Mouse (Mus musculus) midbrain, embryonic 10.5 days (tissue): ENCODE data around the gene Tmem177. TPM values are rescaled to one million over a fixed set of nuclear protein-coding genes. Genes with fewer than 3 reads are reported as not detected.
A peak's percentile ranks its signal among the peaks of the same experiment; 100 is the strongest.

Experiments used
- DNase-seq: peaks from one replicate; pipeline ENCODE4 v3.0.0-alpha.2; 2017; ENCODE audit warnings: low spot score
- H3K27ac ChIP-seq: fragments of 300-500 bp; sonication (generic); replicated peaks from 2 replicates; pipeline ENCODE4 v1.5.1; 2016; ENCODE audit warnings: mild to moderate bottlenecking
- H3K27me3 ChIP-seq: fragments of 300-500 bp; sonication (generic); 2 replicates; pipeline ENCODE4 v1.6.1; 2016; ENCODE audit warnings: low read depth, mild to moderate bottlenecking; ENCODE audit not compliant: poor library complexity, severe bottlenecking
- H3K36me3 ChIP-seq: fragments of 300-500 bp; sonication (generic); 2 replicates; pipeline ENCODE4 v1.6.1; 2016; ENCODE audit warnings: mild to moderate bottlenecking, moderate library complexity
- H3K4me1 ChIP-seq: fragments of 300-500 bp; sonication (generic); 2 replicates; pipeline ENCODE4 v1.6.1; 2016
- H3K4me3 ChIP-seq: fragments of 300-500 bp; sonication (generic); 2 replicates; pipeline ENCODE4 v1.5.1; 2016; ENCODE audit warnings: mild to moderate bottlenecking, moderate library complexity
- H3K9me3 ChIP-seq: fragments of 300-500 bp; sonication (generic); replicated peaks from 2 replicates; pipeline ENCODE4 v1.6.1; 2016; ENCODE audit warnings: mild to moderate bottlenecking
- WGBS: fragments of 180-500 bp; shearing (Covaris S2); methylation state at CpG from one replicate; pipeline ENCODE4 v1.1.7; 2016; 5-methylcytosine and 5-hydroxymethylcytosine counted together
- polyA plus RNA-seq: library from polyadenylated mRNA; unstranded; fragments of >200 nt; fragmentation: Nextera tagmentation; extraction: Ambion mirVana; gene quantifications from 2 replicates; pipeline ENCODE4 v1.2.1, GENCODE M21; 2016

Gene Tmem177
- polyA plus RNA-seq, 1 experiment from 2014 or later, result 12.5 TPM

- H3K27me3 ChIP-seq, result no peaks in the 10 kb centered on the region
- peaks cover 29% of the 10 kb centered on the region for H3K4me1 ChIP-seq
- 0 out of 2 replicates have a peak overlapping the region, but pooled peaks have one; percentile 50 for H3K27ac ChIP-seq
- no peaks in the 10 kb centered on the region for H3K9me3 ChIP-seq
- no peak overlapping the region for H3K4me3 ChIP-seq
- peaks cover 26% of the 10 kb centered on the region for H3K36me3 ChIP-seq
- WGBS, result 84% methylated on average over 2 of the region's 2 CpGs
- DNase-seq, result no peak
These were observed 5.7 kb downstream of the Tmem177 start for GRCm38 (mm10) chr1:119907206-119907748.

GRCm38 (mm10) chr1:119903231-119903620 is 9.8 kb downstream of the Tmem177 start:
- no peaks in the 10 kb centered on the region for H3K27me3 ChIP-seq
- peak overlapping the region; percentile 68 for H3K27ac ChIP-seq
- no peak overlapping the region for H3K4me3 ChIP-seq
- WGBS, result 79% methylated on average over 6 of the region's 6 CpGs
- H3K4me1 ChIP-seq, result peaks cover 43% of the 10 kb centered on the region
- DNase-seq, result no peak
- H3K36me3 ChIP-seq, result no peaks in the 10 kb centered on the region
- no peaks in the 10 kb centered on the region for H3K9me3 ChIP-seq

- peak; percentile 46 for DNase-seq
These were observed 10.3 kb downstream of the Tmem177 start for GRCm38 (mm10) chr1:119902551-119903230.

GRCm38 (mm10) chr1:119899195-119900123 is 13.5 kb downstream of the Tmem177 start:
- no peaks in the 10 kb centered on the region for H3K9me3 ChIP-seq
- H3K36me3 ChIP-seq, result no peaks in the 10 kb centered on the region
- no peaks in the 10 kb centered on the region for H3K27me3 ChIP-seq
- no peak for DNase-seq
- H3K27ac ChIP-seq, result peak overlapping the region; percentile 13; the same call in 1 of the 2 replicates
- no peak overlapping the region for H3K4me3 ChIP-seq
- peaks cover 42% of the 10 kb centered on the region for H3K4me1 ChIP-seq
- 88% methylated on average over 11 of the region's 11 CpGs for WGBS

More at GRCm38 (mm10) chr1:119902551-119903230, 10.3 kb downstream of the Tmem177 start:
- WGBS, result 59% methylated on average over 8 of the region's 8 CpGs
- Histone ChIP-seq H3K27ac (peak overlapping the region; percentile 68), H3K36me3 (no peaks in the 10 kb centered on the region), H3K4me1 (peaks cover 43% of the 10 kb centered on the region), H3K9me3 (no peaks in the 10 kb centered on the region), H3K4me3 (no peak overlapping the region), H3K27me3 (no peaks in the 10 kb centered on the region)

GRCm38 (mm10) chr1:119894936-119895335 is 18.1 kb downstream of the Tmem177 start:
- no peaks in the 10 kb centered on the region for H3K36me3 ChIP-seq
- no peak overlapping the region for H3K4me3 ChIP-seq
- 38% methylated on average over 6 of the region's 6 CpGs for WGBS
- no peak overlapping the region for H3K27ac ChIP-seq
- H3K9me3 ChIP-seq, result no peaks in the 10 kb centered on the region
- peaks cover 11% of the 10 kb centered on the region for H3K4me1 ChIP-seq
- peak; percentile 73 for DNase-seq
- no peaks in the 10 kb centered on the region for H3K27me3 ChIP-seq

- H3K36me3 ChIP-seq, result no peaks in the 10 kb centered on the region
- no peak overlapping the region for H3K27ac ChIP-seq
- no peaks in the 10 kb centered on the region for H3K9me3 ChIP-seq
- peaks cover 4% of the 10 kb centered on the region; the same call in 1 of the 2 replicates for H3K4me1 ChIP-seq
- H3K27me3 ChIP-seq, result no peaks in the 10 kb centered on the region
- no peak for DNase-seq
- no peak overlapping the region for H3K4me3 ChIP-seq
- WGBS, result 91% methylated on average over 3 of the region's 3 CpGs
These were observed 19.4 kb downstream of the Tmem177 start for GRCm38 (mm10) chr1:119893600-119893999.

GRCm38 (mm10) chr1:119892933-119893332 is 20.1 kb downstream of the Tmem177 start:
- no peaks in the 10 kb centered on the region for H3K27me3 ChIP-seq
- WGBS, result 85% methylated on average over 6 of the region's 6 CpGs

GRCm38 (mm10) chr1:119891865-119892264 is 21.1 kb downstream of the Tmem177 start:
- no peak overlapping the region for H3K4me3 ChIP-seq
- H3K4me1 ChIP-seq, result peaks cover 4% of the 10 kb centered on the region; the same call in 1 of the 2 replicates
- no peaks in the 10 kb centered on the region for H3K9me3 ChIP-seq
- DNase-seq, result no peak
- 84% methylated on average over 4 of the region's 4 CpGs for WGBS
- no peaks in the 10 kb centered on the region for H3K27me3 ChIP-seq
- no peaks in the 10 kb centered on the region for H3K36me3 ChIP-seq
- H3K27ac ChIP-seq, result no peak overlapping the region

More at GRCm38 (mm10) chr1:119892933-119893332, 20.1 kb downstream of the Tmem177 start:
- peaks cover 4% of the 10 kb centered on the region; the same call in 1 of the 2 replicates for H3K4me1 ChIP-seq
- H3K9me3 ChIP-seq, result no peaks in the 10 kb centered on the region
- H3K36me3 ChIP-seq, result no peaks in the 10 kb centered on the region
- H3K4me3 ChIP-seq, result no peak overlapping the region
- DNase-seq, result no peak
- no peak overlapping the region for H3K27ac ChIP-seq

- H3K4me1 ChIP-seq, result peaks cover 4% of the 10 kb centered on the region; the same call in 1 of the 2 replicates
- no peak for DNase-seq
- H3K27me3 ChIP-seq, result no peaks in the 10 kb centered on the region
- no peaks in the 10 kb centered on the region for H3K36me3 ChIP-seq
- H3K9me3 ChIP-seq, result no peaks in the 10 kb centered on the region
- no peak overlapping the region for H3K27ac ChIP-seq
- no peak overlapping the region for H3K4me3 ChIP-seq
- 89% methylated on average over 9 of the region's 9 CpGs for whole genome bisulfite sequencing
These were observed 21.9 kb downstream of the Tmem177 start for GRCm38 (mm10) chr1:119891149-119891548.

- no peak for DNase-seq
- no peaks in the 10 kb centered on the region for H3K4me1 ChIP-seq
- 92% methylated on average over 16 of the region's 16 CpGs for WGBS
These were observed 23.7 kb downstream of the Tmem177 start for GRCm38 (mm10) chr1:119889347-119889746.

GRCm38 (mm10) chr1:119886320-119886719 is 26.7 kb downstream of the Tmem177 start:
- H3K27me3 ChIP-seq, result no peaks in the 10 kb centered on the region
- WGBS, result 77% methylated on average over 7 of the region's 7 CpGs
- no peak overlapping the region for H3K4me3 ChIP-seq
- H3K36me3 ChIP-seq, result no peaks in the 10 kb centered on the region
- H3K27ac ChIP-seq, result no peak overlapping the region
- H3K9me3 ChIP-seq, result no peaks in the 10 kb centered on the region
- H3K4me1 ChIP-seq, result no peaks in the 10 kb centered on the region
- DNase-seq, result no peak

More at GRCm38 (mm10) chr1:119889347-119889746, 23.7 kb downstream of the Tmem177 start:
- Histone ChIP-seq H3K9me3 (no peaks in the 10 kb centered on the region), H3K27ac (no peak overlapping the region), H3K4me3 (no peak overlapping the region), H3K27me3 (no peaks in the 10 kb centered on the region), H3K36me3 (no peaks in the 10 kb centered on the region)

- Histone ChIP-seq H3K9me3 (no peaks in the 10 kb centered on the region), H3K36me3 (no peaks in the 10 kb centered on the region), H3K4me3 (no peak overlapping the region), H3K27ac (no peak overlapping the region), H3K4me1 (no peaks in the 10 kb centered on the region), H3K27me3 (no peaks in the 10 kb centered on the region)
- WGBS, result 96% methylated on average over 3 of the region's 3 CpGs
- no peak for DNase-seq
These were observed 28.7 kb downstream of the Tmem177 start for GRCm38 (mm10) chr1:119884272-119884671.
